Mouse (Mus musculus): ENCODE results near the gene Tmprss6.

GRCm38 (mm10) chr15:78478073-78478472 lies 9.6 kb upstream of the Tmprss6 start:
- TF ChIP-seq CTCF (IDR thresholded peaks at IDR 0.05; ENCODE audit: borderline replicate concordance, insufficient read depth, low read length), result no peak
- TF ChIP-seq POLR2A (IDR thresholded peaks at IDR 0.05; ENCODE audit: low read depth, low read length), result no peak
